ENCODE assay signal across 8 mouse cellular contexts in genomic region chr11:75459141-75459711, GRCm38 (mm10). TPM values are rescaled to one million over a fixed set of nuclear protein-coding genes. Genes with fewer than 3 reads are reported as not detected.
DNase-seq lines count a peak whose midpoint lies in the region; ATAC-seq and TF ChIP-seq lines count a peak whose summit lies in the region.

No protein-coding gene starts in this region.

- no peak for TF ChIP-seq POLR2A in spleen, adult 2 months (IDR thresholded peaks at IDR 0.05; ENCODE audit: low read depth, low read length)

- no peak overlapping the region for H3K9ac ChIP-seq in forebrain, embryonic 12.5 days
- H3K9ac ChIP-seq in intestine, embryonic 16.5 days (ENCODE audit: low read depth, low read length), result 0 out of 2 replicates have a peak overlapping the region, but pooled peaks have one; percentile 68

- WGBS in spleen, adult 2 months, result 55% methylated on average over 5 of the region's 5 CpGs
- 79% methylated on average over 5 of the region's 5 CpGs for WGBS in forebrain, embryonic 12.5 days
- 76% methylated on average over 5 of the region's 5 CpGs for WGBS in intestine, embryonic 16.5 days
- 39% methylated on average over 5 of the region's 5 CpGs for WGBS in macrophage (ENCODE audit: missing documents)

- no peaks in the 10 kb centered on the region for H3K9me3 ChIP-seq in forebrain, embryonic 12.5 days
- no peaks in the 10 kb centered on the region for H3K9me3 ChIP-seq in intestine, embryonic 16.5 days (ENCODE audit: control insufficient read depth, low read length)

- peak overlapping the region; percentile 98 for H3K27ac ChIP-seq in spleen, adult 2 months (ENCODE audit: insufficient read depth, low read length)
- H3K27ac ChIP-seq in forebrain, embryonic 12.5 days, result no peak overlapping the region
- peak overlapping the region; percentile 98 for H3K27ac ChIP-seq in intestine, embryonic 16.5 days (ENCODE audit: low read length)
- peak overlapping the region; percentile 100 for H3K27ac ChIP-seq in macrophage

- DNase-seq in spleen, adult 2 months (ENCODE audit: low read depth in 1 of 2, low spot score in 2 of 2), result no peak
- no peak for DNase-seq in spleen, postnatal 4 days (ENCODE audit: low spot score in 2 of 2)
- no peak for DNase-seq in left cerebral cortex, adult 9 months (ENCODE audit: low spot score in 2 of 2)
- no peak for DNase-seq in left cerebral cortex, postnatal 10 days (ENCODE audit: extremely low spot score in 1 of 2, low spot score in 2 of 2)
- DNase-seq in left cerebral cortex, adult 18-20 months (ENCODE audit: low spot score in 2 of 2), result no peak

- H3K79me2 ChIP-seq in macrophage (ENCODE audit: inconsistent target), result peaks cover 31% of the 10 kb centered on the region

- H3K27me3 ChIP-seq in spleen, adult 2 months (ENCODE audit: control insufficient read depth, insufficient read depth, low read length), result no peaks in the 10 kb centered on the region
- H3K27me3 ChIP-seq in forebrain, embryonic 12.5 days, result peaks cover 7% of the 10 kb centered on the region; the same call in 1 of the 2 replicates
- H3K27me3 ChIP-seq in intestine, embryonic 16.5 days (replicated peaks; ENCODE audit: control insufficient read depth, insufficient read depth, low read length), result no peaks in the 10 kb centered on the region

- ATAC-seq in forebrain, embryonic 12.5 days (ENCODE audit: low FRiP score), result no peak
- ATAC-seq in intestine, embryonic 16.5 days, result no peak

- H3K4me2 ChIP-seq in forebrain, embryonic 12.5 days, result 0 out of 2 replicates have a peak overlapping the region, but pooled peaks have one; percentile 97
- no peak overlapping the region for H3K4me2 ChIP-seq in intestine, embryonic 16.5 days (ENCODE audit: low read depth, low read length)

- TF ChIP-seq CTCF in spleen, adult 2 months (IDR thresholded peaks at IDR 0.05; ENCODE audit: extremely low read depth, insufficient read depth, insufficient read length, insufficient replicate concordance), result no peak

- no peaks in the 10 kb centered on the region for H3K36me3 ChIP-seq in spleen, adult 2 months (ENCODE audit: control insufficient read depth, insufficient read depth, low read length)
- no peaks in the 10 kb centered on the region for H3K36me3 ChIP-seq in forebrain, embryonic 12.5 days (replicated peaks)
- no peaks in the 10 kb centered on the region for H3K36me3 ChIP-seq in intestine, embryonic 16.5 days (ENCODE audit: control insufficient read depth, insufficient read depth, low read length)
- H3K36me3 ChIP-seq in macrophage (ENCODE audit: inconsistent target), result peaks cover 11% of the 10 kb centered on the region

- no peak overlapping the region for H3K4me3 ChIP-seq in spleen, adult 2 months (ENCODE audit: extremely low read depth, insufficient read depth, insufficient read length)
- H3K4me3 ChIP-seq in forebrain, embryonic 12.5 days (replicated peaks), result no peak overlapping the region
- no peak overlapping the region for H3K4me3 ChIP-seq in intestine, embryonic 16.5 days (ENCODE audit: low read length)
- H3K4me3 ChIP-seq in macrophage (ENCODE audit: inconsistent target), result no peak overlapping the region; the same call in 1 of the 2 replicates

- peaks cover 37% of the 10 kb centered on the region; the same call in 1 of the 2 replicates for H3K4me1 ChIP-seq in spleen, adult 2 months (ENCODE audit: control insufficient read depth, insufficient read depth, insufficient read length)
- peaks cover 35% of the 10 kb centered on the region for H3K4me1 ChIP-seq in forebrain, embryonic 12.5 days
- H3K4me1 ChIP-seq in intestine, embryonic 16.5 days (ENCODE audit: control insufficient read depth, insufficient read depth, low read length), result peaks cover 32% of the 10 kb centered on the region

- intact Hi-C loops in left cerebral cortex, postnatal 10 days (cut with DNase I), result loop anchor here (10.0 kb wide), 1 partner anchor 274 kb away; no protein-coding TSS in a partner anchor

RNA-seq across cellular contexts. Expression of gene Tlcd2, which starts 2.3 kb away (rescaled TPM):
- polyA plus RNA-seq in spleen, adult 2 months (2012; rRNA removed), result 6.9 and 8.4 TPM in 2 replicates
- 4.9 and 7.1 TPM in 2 replicates for polyA plus RNA-seq in forebrain, embryonic 12.5 days (2016; fragmentation: Nextera tagmentation; extraction: Ambion mirVana)
- 17.2 and 19.6 TPM in 2 replicates for polyA plus RNA-seq in intestine, embryonic 16.5 days (2015; fragmentation: Nextera tagmentation; extraction: Ambion mirVana)
- total RNA-seq in macrophage (2018; cell fraction: chromatin; rRNA removed), result 1 to 10 TPM in 25 of 26 experiments, not detected in 1; 1.7 to 8.3 (median 3.3) TPM
- total RNA-seq in macrophage (2018; cell fraction: cytosol; rRNA removed), result 1 to 10 TPM; 3.2 to 6.1 (median 4.6) TPM
- 1 to 10 TPM; 1.2 to 8.2 (median 4.0) TPM for total RNA-seq in macrophage (2018; cell fraction: nucleus; rRNA removed)
- 2.5 to 4.9 TPM (median 4.5 TPM) in 3 replicates for polyA plus RNA-seq in macrophage (2018)
- total RNA-seq in left cerebral cortex, postnatal 10 days (2021), result 1 to 10 TPM in 1 of 2 experiments, under 1 TPM in 1; 0.67 to 1.1 TPM
- total RNA-seq in left cerebral cortex, adult 18-20 months (2021), result under 1 TPM; 0.91 to 1.00 TPM

RNA-seq across cellular contexts. Expression of gene Wdr81, which starts 4.7 kb away (rescaled TPM):
- polyA plus RNA-seq in spleen, adult 2 months (2012; rRNA removed), result 34.4 and 46.3 TPM in 2 replicates
- 7.2 and 8.7 TPM in 2 replicates for polyA plus RNA-seq in forebrain, embryonic 12.5 days (2016; fragmentation: Nextera tagmentation; extraction: Ambion mirVana)
- 6.9 and 9.8 TPM in 2 replicates for polyA plus RNA-seq in intestine, embryonic 16.5 days (2015; fragmentation: Nextera tagmentation; extraction: Ambion mirVana)
- 100 to 1,000 TPM in 11 of 26 experiments, 10 to 100 TPM in 15; 43.1 to 170 (median 98.5) TPM for total RNA-seq in macrophage (2018; cell fraction: chromatin; rRNA removed)
- 10 to 100 TPM; 25.1 to 84.8 (median 54.5) TPM for total RNA-seq in macrophage (2018; cell fraction: cytosol; rRNA removed)
- 100 to 1,000 TPM in 9 of 26 experiments, 10 to 100 TPM in 17; 49.0 to 151 (median 92.0) TPM for total RNA-seq in macrophage (2018; cell fraction: nucleus; rRNA removed)
- 45.8 to 53.6 TPM (median 49.5 TPM) in 3 replicates for polyA plus RNA-seq in macrophage (2018)
- total RNA-seq in left cerebral cortex, postnatal 10 days (2021), result 10 to 100 TPM; 17.3 to 18.1 TPM
- 10 to 100 TPM; 18.7 to 19.4 TPM for total RNA-seq in left cerebral cortex, adult 18-20 months (2021)

RNA-seq across cellular contexts. Expression of gene Serpinf2, which starts 19.8 kb away (rescaled TPM):
- polyA plus RNA-seq in spleen, adult 2 months (2012; rRNA removed), result 0.25 and 0.75 TPM in 2 replicates
- not detected in 2 replicates for polyA plus RNA-seq in forebrain, embryonic 12.5 days (2016; fragmentation: Nextera tagmentation; extraction: Ambion mirVana)
- 23.2 and 32.8 TPM in 2 replicates for polyA plus RNA-seq in intestine, embryonic 16.5 days (2015; fragmentation: Nextera tagmentation; extraction: Ambion mirVana)
- total RNA-seq in macrophage (2018; cell fraction: chromatin; rRNA removed), result 1 to 10 TPM in 8 of 26 experiments, under 1 TPM in 11, not detected in 7; 0.25 to 3.9 (median 0.73) TPM
- total RNA-seq in macrophage (2018; cell fraction: cytosol; rRNA removed), result under 1 TPM in 3 of 26 experiments, not detected in 23; 0.04 to 0.10 (median 0.06) TPM
- 1 to 10 TPM in 6 of 26 experiments, under 1 TPM in 15, not detected in 5; 0.28 to 3.3 (median 0.59) TPM for total RNA-seq in macrophage (2018; cell fraction: nucleus; rRNA removed)
- polyA plus RNA-seq in macrophage (2018), result 0.11 TPM in 1 of 3 replicates, not detected in the others
- not detected for total RNA-seq in left cerebral cortex, postnatal 10 days (2021)
- under 1 TPM in 1 of 2 experiments, not detected in 1; 0.35 TPM for total RNA-seq in left cerebral cortex, adult 18-20 months (2021)

RNA-seq across cellular contexts. Expression of gene Prpf8, which starts 27.4 kb away (rescaled TPM):
- 64.2 and 72.8 TPM in 2 replicates for polyA plus RNA-seq in spleen, adult 2 months (2012; rRNA removed)
- 87.9 and 92.6 TPM in 2 replicates for polyA plus RNA-seq in forebrain, embryonic 12.5 days (2016; fragmentation: Nextera tagmentation; extraction: Ambion mirVana)
- 34.8 and 36.3 TPM in 2 replicates for polyA plus RNA-seq in intestine, embryonic 16.5 days (2015; fragmentation: Nextera tagmentation; extraction: Ambion mirVana)
- 10 to 100 TPM; 28.3 to 79.8 (median 59.2) TPM for total RNA-seq in macrophage (2018; cell fraction: chromatin; rRNA removed)
- total RNA-seq in macrophage (2018; cell fraction: cytosol; rRNA removed), result 10 to 100 TPM; 46.5 to 98.0 (median 75.5) TPM
- total RNA-seq in macrophage (2018; cell fraction: nucleus; rRNA removed), result 100 to 1,000 TPM in 4 of 26 experiments, 10 to 100 TPM in 22; 41.5 to 126 (median 76.1) TPM
- polyA plus RNA-seq in macrophage (2018), result 72.5 to 92.1 TPM (median 86.0 TPM) in 3 replicates
- 100 to 1,000 TPM; 117 to 121 TPM for total RNA-seq in left cerebral cortex, postnatal 10 days (2021)
- 100 to 1,000 TPM; 128 to 134 TPM for total RNA-seq in left cerebral cortex, adult 18-20 months (2021)

RNA-seq across cellular contexts. Expression of gene Serpinf1, which starts 36.7 kb away (rescaled TPM):
- 9.7 and 12.6 TPM in 2 replicates for polyA plus RNA-seq in spleen, adult 2 months (2012; rRNA removed)
- polyA plus RNA-seq in forebrain, embryonic 12.5 days (2016; fragmentation: Nextera tagmentation; extraction: Ambion mirVana), result 35.8 and 44.7 TPM in 2 replicates
- polyA plus RNA-seq in intestine, embryonic 16.5 days (2015; fragmentation: Nextera tagmentation; extraction: Ambion mirVana), result 32.4 and 38.7 TPM in 2 replicates
- total RNA-seq in macrophage (2018; cell fraction: chromatin; rRNA removed), result 10 to 100 TPM in 1 of 26 experiments, 1 to 10 TPM in 3, under 1 TPM in 3, not detected in 19; 0.40 to 90.9 (median 1.5) TPM
- 1 to 10 TPM in 3 of 26 experiments, under 1 TPM in 20, not detected in 3; 0.15 to 1.2 (median 0.42) TPM for total RNA-seq in macrophage (2018; cell fraction: cytosol; rRNA removed)
- total RNA-seq in macrophage (2018; cell fraction: nucleus; rRNA removed), result 10 to 100 TPM in 1 of 26 experiments, 1 to 10 TPM in 3, under 1 TPM in 1, not detected in 21; 0.80 to 16.4 (median 2.2) TPM
- 0.86 to 1.0 TPM in 2 of 3 replicates, not detected in the other for polyA plus RNA-seq in macrophage (2018)
- total RNA-seq in left cerebral cortex, postnatal 10 days (2021), result 10 to 100 TPM; 14.7 to 18.2 TPM
- total RNA-seq in left cerebral cortex, adult 18-20 months (2021), result 10 to 100 TPM; 12.6 to 12.7 TPM

Comparison
In these comparisons a context has a peak if more than half of its experiments do, and no peak if none do; other contexts are left out.
1. RNA of gene Serpinf2, which starts 19.8 kb away (polyA plus RNA-seq): 23.2 to 32.8 TPM in intestine, embryonic 16.5 days; 0.25 to 0.75 TPM in spleen, adult 2 months, 0.11 TPM in macrophage and not detected in forebrain, embryonic 12.5 days; every median in the first group is over 10 times any median in the second.